Mouse (Mus musculus): ENCODE results near the gene Rreb1. TPM values are rescaled to one million over a fixed set of nuclear protein-coding genes. Genes with fewer than 3 reads are reported as not detected.

Rreb1 gene
- total RNA-seq, 2 experiments from 2014 or later, result 74.1 to 104 TPM

DNA sequence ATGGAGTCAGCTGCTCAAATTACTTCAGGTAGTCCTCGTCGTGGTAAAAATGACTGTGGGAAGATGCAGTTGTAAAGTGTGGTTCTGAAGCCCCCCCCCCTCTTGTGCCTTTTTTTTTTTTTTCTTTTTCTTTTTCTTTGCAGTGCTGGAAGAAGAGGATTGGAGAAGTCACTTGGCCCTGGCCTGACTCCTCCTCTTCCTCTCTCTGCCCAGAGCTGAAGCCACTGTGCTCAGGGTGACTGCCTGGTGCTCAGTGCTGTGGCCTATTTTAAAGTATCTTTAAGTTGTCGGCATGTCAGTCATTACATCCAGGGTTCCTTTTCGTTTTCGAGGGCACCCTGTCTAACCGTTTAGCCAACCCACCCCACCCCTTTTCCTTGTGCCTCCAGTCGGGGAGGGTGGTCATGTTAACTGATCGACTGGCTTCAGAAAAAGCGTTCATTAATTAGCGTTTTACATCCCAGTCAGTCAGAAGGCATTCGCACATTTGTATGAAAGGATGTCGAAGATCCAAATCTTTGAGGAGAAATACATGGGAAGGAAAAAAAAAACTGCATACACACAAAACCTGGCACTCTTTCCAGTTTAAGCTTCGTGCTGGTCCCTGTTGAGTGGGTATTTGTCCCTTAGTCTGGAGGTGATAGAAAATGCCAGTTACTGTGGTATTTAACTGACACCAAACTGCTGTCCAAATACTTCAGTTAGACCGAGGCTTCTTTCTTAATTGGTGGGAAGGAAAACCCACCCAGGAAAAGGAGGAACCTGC is 76.4 kb downstream of the Rreb1 start:
- DNase-seq (ENCODE audit: low spot score in 2 of 2), result no peak
- Histone ChIP-seq H3K4me3 (peak overlapping the region; percentile 37; the same call in 1 of the 2 replicates), H3K27ac (peak overlapping the region; percentile 49)
- no peak for TF ChIP-seq CTCF (conservative IDR thresholded peaks at IDR 0.05)

DNA sequence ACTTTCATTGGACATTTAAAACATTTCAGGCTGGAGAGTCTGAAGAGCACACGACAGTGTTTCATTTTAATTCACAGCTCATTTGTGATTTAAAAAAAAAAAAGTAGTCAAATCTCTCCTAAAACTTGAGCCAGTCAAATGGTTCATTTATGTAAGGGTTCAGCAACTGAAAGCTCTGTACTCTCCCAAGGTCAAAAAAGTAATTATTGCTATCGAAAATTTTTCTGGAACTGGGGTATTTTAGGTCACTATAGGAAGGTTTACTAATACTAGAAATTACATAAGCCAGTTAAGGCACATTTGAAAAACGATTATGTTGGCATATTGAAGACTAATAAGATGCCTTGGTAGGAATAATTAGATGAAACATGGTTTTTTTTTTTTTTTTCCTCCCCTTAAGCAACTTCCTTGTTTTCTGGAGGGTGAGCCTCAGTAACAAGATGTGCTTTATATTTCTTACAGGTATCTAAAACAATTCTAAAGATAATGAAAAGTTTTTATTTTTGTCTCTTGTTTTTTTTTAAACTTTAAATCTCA is 77.1 kb downstream of the Rreb1 start:
- DNase-seq (ENCODE audit: low spot score in 2 of 2), result no peak
- no peak for TF ChIP-seq CTCF (conservative IDR thresholded peaks at IDR 0.05)
- Histone ChIP-seq H3K4me3 (no peak overlapping the region; the same call in 1 of the 2 replicates), H3K27ac (peak overlapping the region; percentile 49)

DNA sequence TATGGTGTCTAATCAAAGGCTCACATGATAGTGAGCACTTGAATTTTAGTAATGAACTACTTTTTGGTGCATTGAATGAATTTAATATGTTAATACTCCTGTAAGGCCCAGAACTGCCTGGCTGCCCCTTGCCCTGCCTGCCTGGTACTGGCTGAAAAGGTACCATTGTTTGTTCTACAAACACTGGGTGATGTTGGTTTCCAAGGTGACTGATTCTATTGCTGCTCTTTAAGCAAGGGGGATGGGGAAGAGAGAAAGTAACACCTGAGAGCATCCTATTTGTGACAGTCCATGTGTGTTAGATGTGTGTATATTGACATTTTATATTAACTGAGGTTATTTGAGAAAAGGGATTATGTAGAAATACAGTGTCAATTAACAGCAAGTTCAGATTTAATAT is 77.6 kb downstream of the Rreb1 start:
- H3K4me3 ChIP-seq, result no peak overlapping the region
- no peak overlapping the region for H3K27ac ChIP-seq
- no peak for DNase-seq (ENCODE audit: low spot score in 2 of 2)
- TF ChIP-seq CTCF (conservative IDR thresholded peaks at IDR 0.05), result no peak

DNA sequence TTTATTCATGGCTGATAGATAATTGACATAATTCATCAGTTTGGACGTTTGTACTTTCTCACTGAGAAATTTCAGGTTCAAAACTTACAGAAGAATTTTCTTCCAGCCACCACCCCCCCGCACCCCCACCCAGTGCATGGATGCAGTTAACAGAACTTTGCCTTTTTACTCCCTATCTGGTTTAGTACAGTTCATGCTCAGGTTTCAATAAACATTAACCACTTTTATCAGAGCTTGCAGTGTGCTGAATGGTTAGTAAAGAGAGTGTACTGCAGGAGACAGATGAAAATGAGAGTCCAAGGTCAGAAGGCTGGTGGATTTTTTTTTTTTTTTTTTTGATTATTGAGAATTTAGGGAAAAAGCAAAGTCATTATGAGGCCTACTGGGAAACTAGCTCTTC is 78.3 kb downstream of the Rreb1 start:
- peak overlapping the region; percentile 95; the same call in 1 of the 2 replicates for H3K27ac ChIP-seq
- no peak for TF ChIP-seq CTCF (conservative IDR thresholded peaks at IDR 0.05)
- no peak for DNase-seq (ENCODE audit: low spot score in 2 of 2)
- no peak overlapping the region for H3K4me3 ChIP-seq

DNA sequence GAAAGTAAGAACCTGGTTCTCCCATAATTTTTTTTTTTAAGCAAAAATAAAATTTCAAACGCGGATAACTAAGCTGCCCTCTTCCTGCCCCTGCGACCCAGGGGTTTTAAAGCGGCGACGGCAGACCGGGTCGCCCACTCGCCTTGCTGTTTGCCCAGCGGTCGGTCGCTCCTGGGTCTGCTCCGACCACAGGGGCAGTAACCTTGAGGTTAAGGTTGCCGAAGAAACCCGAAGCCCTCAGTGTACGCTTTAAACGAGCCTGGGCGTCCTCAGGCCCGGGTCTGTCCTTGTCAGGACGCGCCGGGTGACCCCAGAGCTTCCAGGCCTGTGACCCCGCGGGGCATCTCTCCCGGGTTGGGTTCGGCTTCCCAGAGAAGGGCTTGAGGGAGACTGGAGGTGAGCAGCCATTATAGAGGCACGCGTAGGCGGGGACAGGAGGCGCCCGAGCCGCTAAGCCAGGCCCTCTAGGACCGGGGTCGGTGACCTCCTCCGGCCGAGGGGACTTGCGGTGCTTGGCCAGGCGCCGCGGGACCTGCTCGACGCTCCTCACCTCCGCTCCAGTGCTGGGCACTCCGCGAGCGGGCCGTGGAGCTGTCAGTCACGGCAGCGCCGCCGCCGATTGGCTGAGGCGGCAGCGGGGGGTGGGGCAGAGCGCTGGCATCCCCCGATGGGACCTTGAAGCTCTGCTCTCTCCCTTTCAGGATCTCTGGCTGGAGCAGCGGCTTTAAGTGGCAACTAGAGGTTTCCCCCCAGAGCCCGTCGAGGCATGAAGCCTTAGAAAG is 79.3 kb downstream of the Rreb1 start:
- Histone ChIP-seq H3K4me3 (peak overlapping the region; percentile 87), H3K27ac (peak overlapping the region; percentile 95)
- DNase-seq (ENCODE audit: low spot score in 2 of 2), result peak; percentile 82 to 90
- TF ChIP-seq CTCF (conservative IDR thresholded peaks at IDR 0.05), result no peak

DNA sequence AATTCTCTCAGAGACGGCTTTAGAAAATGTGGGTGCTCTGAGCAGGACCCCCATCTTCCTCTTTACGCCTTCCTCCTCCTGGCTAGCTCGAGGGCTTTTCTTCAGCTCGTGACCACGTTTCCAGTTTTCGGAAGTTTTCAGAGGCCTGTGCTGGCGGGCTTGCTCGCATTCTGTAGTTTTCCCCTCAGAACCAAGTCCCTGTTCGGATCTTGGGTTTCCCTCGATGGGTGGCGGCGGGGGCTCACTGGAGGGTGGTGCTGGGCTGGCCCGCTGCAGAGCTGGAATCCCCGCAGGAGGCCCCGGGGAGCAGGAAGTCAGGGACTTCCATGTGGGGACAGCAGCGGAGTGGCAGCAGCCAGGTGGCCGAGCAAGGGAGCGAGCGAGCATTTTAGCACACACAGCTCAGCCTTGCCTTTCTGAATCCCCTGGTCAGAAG is 79.9 kb downstream of the Rreb1 start:
- peak in 1 of 2 experiments; percentile 30 for DNase-seq (ENCODE audit: low spot score in 2 of 2)

DNA sequence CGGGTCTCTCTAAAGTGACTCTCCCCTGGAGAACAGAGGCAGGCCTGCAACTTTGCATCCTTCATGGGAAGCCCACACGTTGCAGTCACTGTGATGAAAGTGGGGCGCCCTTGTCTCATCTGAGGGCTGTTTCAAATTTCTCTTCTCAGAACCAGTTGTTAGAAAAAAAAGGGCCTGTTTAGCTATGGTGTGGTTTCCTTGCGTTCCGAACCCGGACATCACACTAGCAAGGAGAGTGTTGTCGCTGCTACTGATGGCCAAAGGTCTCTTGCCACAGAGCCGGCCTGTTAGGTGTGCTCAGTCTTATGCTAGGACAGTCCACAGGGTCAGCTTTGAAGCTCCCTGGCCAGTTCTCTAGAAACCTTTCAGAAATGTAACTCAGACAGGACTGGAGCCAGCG is 80.3 kb downstream of the Rreb1 start:
- no peak for TF ChIP-seq CTCF (conservative IDR thresholded peaks at IDR 0.05)
- no peak for DNase-seq (ENCODE audit: low spot score in 2 of 2)
- Histone ChIP-seq H3K4me3 (peak overlapping the region; percentile 87), H3K27ac (peak overlapping the region; percentile 95)

More for the DNA sequence above, 79.9 kb downstream of the Rreb1 start:
- Histone ChIP-seq H3K27ac (peak overlapping the region; percentile 95), H3K4me3 (peak overlapping the region; percentile 87)
- TF ChIP-seq CTCF (conservative IDR thresholded peaks at IDR 0.05), result no peak

DNA sequence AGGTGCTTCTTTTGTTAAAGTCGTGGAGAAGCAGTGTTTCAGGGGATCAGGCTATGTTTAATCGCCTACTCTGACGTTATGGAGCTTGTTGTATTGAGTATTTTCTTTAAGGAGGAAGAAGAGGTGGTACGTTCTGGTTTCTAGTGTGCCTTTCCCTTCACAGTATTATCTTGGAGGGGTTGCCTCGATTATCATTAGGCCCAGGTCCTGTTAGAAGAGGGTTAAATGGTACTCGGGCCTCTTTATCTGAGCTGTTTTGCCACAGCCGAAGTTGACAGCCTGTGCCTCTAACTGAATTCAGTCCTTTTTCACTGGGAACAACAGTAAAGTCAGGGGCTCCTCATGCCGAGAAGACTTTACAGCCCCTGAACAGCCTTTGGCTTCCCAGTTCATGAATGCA is 81.6 kb downstream of the Rreb1 start:
- no peak for TF ChIP-seq CTCF (conservative IDR thresholded peaks at IDR 0.05)
- no peak overlapping the region for H3K4me3 ChIP-seq
- H3K27ac ChIP-seq, result no peak overlapping the region
- no peak for DNase-seq (ENCODE audit: low spot score in 2 of 2)

DNA sequence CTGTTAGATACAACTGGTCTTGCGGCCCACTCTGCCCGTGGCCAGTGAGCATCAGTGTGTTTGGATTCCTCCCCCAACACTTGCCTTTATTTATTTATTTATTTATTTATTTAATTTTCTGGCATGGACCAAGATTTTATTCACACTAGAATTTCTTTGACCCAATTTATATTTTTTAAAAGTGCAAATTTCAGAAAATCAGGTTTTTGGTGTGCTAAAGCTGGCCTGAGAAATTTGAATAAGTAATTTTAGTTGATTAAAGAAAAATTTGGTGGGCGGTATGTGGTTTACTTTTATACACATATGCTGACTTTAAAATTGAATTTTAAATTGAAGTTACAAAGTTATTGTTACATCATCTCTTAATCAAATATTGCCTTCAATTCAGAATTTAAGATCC is 82.0 kb downstream of the Rreb1 start:
- no peak overlapping the region for H3K27ac ChIP-seq
- TF ChIP-seq CTCF (conservative IDR thresholded peaks at IDR 0.05), result no peak
- DNase-seq (ENCODE audit: low spot score in 2 of 2), result no peak
- H3K4me3 ChIP-seq, result no peak overlapping the region

DNA sequence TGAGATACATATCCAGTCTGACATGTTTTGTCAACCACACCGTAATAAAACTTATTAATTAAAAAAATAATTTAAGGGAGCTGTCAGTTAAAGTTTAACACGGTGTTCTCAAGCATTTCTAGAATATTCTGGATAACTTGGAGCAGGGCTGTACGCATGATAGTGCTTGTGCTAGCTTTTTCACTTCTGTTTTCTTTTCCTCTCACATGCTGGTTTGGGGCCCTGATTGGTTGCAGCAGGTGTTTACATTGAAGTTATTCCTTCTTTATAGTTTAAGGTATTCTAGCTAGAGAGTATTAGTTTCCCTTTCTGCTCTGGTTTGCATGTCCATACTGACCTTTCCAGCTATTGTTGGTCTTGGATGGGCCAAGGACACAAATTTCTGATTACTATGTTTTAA is 82.6 kb downstream of the Rreb1 start:
- Histone ChIP-seq H3K4me3 (no peak overlapping the region), H3K27ac (no peak overlapping the region)
- TF ChIP-seq CTCF (conservative IDR thresholded peaks at IDR 0.05), result no peak
- no peak for DNase-seq (ENCODE audit: low spot score in 2 of 2)

DNA sequence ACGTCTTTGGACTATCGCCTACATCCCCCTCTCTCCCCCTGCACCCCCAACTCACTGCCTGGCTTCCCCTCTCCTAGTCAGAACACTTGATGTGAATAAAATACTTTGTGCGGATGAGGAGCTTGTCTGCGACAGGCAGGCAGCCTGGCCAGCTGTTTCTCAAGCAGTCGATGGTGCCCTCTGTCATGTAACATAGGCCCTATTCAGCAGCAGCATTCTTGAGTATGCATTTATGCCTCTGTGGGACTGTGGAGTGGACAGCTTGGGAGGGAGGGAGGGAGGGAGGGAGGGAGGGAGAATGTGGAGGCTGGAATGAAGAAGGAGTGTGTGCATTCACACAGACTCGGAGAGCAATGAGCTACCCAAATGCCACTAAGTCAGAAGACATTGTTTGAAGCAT is 84.3 kb downstream of the Rreb1 start:
- no peak overlapping the region for H3K27ac ChIP-seq
- DNase-seq (ENCODE audit: low spot score in 2 of 2), result no peak
- H3K4me3 ChIP-seq, result no peak overlapping the region
- no peak for TF ChIP-seq CTCF (conservative IDR thresholded peaks at IDR 0.05)

DNA sequence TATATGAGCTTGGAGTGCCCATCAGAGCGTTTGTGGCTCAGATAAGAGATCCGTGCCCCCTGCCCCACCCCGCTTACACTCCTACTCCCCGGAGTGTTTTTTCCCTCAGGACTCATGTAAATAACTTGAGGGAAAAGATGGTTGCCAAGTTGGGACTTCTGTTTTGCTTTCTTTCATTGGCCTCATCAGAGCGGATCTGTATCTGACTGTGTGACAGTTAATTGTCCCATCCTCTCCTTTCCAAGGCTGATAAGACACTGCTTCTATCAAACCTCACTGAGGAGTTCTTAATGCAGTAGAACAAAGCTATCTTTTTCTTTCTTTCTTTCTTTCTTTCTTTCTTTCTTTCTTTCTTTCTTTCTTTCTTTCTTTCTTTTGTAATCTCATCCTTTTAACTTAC is 85.4 kb downstream of the Rreb1 start:
- no peak for TF ChIP-seq CTCF (conservative IDR thresholded peaks at IDR 0.05)

DNA sequence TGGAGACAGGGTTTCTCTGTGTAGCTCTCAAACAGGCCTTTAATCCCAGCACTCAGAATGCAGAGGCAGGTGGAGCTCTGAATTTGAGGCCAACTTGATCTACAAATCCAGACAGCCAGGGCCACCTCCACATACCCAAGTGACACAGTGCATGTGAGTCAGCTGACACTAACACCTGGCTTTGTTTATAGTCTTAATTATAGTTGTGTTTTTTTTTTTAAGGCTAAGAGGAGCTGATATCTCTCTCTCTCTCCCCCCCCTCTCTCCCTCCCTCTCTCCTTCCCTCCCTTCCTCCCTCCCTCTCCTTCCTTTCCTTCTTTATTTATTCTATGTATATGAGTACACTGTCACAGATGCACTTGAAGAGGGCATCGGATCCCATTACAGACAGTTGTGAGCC is 86.5 kb downstream of the Rreb1 start:
- no peak overlapping the region for H3K4me3 ChIP-seq
- H3K27ac ChIP-seq, result no peak overlapping the region
- DNase-seq (ENCODE audit: low spot score in 2 of 2), result no peak
- TF ChIP-seq CTCF (conservative IDR thresholded peaks at IDR 0.05), result no peak

More for the DNA sequence above, 85.4 kb downstream of the Rreb1 start:
- Histone ChIP-seq H3K4me3 (no peak overlapping the region), H3K27ac (no peak overlapping the region)
- DNase-seq (ENCODE audit: low spot score in 2 of 2), result no peak

All from layer of hippocampus, adult 2 months (tissue).